Mouse (Mus musculus) kidney, adult 8-10 months (tissue): ENCODE results near the gene Tsacc.
"Not testable (repeated sequence)": the region's sequence is repeated elsewhere in the genome, so short reads cannot be mapped to it uniquely, and the experiment has no call there.

Experiments used
- DNase-seq, 2 experiments: peaks; one replicate each; pipeline ENCODE4 v3.0.0; 2022

Tsacc gene

DNA sequence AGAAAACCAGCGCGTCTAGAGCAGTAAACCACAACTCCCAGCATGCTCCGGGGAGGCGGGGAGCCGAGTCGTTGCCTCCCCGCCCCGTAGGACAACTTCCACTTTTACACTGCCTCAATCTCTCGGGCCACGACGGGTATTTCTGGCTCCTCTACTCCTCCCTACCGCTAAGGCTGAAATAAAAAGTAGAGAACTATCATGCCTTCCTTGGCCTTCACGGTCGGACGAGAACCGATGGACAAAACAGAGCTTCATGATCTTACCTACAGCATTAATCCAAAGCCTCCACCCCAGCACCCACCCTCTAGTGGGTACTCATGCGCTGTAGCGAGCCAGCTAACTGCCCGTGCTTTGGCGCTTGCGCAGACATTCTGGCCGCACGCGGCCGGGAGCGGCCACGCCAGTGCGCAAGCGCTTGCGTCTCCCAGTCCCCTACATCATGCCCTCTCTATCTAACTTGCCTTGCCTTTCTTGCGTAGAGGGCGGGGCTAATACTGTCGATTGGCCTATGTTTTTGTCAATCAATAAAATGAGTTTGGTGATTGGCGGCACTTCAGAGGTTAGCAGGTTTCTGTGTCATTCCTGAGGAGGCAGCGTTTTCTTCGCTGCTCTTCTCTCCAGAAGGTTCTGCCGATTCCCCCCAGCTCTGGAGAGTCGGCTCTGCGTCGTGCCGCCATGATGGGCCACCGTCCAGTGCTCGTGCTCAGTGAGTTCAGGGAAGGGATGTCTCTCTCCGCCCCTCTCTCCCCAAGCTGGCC, at the start of gene Tsacc, which contains the start of gene Cct3:
Tsacc (minus strand) TSS at position 439 of the 758 bp plus-strand sequence.
Cct3 (plus strand) TSS at position 556 of the 758 bp plus-strand sequence.
- DNase-seq, result peak; percentile 97 to 98

DNA sequence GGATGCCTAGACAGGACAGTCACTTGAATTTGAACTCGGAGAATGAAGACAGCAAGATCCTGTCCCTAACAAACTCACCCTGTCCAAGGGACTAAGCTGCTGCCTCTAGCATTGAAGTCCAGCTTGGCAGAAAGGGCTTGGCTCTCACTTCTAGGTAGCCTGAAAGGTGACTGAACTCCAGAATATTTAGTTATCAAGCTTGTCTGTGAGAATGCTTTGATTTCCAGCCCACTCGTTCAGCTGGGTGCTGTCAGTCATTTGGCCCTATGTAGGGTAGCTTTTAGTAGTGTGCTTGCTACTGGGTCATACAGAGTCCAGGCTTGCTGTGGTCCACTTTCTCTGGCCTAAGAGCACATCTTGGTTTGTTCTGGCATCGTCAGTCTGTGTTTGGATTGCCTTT, 42.2 kb upstream of the Tsacc start:
- no peak for DNase-seq

DNA sequence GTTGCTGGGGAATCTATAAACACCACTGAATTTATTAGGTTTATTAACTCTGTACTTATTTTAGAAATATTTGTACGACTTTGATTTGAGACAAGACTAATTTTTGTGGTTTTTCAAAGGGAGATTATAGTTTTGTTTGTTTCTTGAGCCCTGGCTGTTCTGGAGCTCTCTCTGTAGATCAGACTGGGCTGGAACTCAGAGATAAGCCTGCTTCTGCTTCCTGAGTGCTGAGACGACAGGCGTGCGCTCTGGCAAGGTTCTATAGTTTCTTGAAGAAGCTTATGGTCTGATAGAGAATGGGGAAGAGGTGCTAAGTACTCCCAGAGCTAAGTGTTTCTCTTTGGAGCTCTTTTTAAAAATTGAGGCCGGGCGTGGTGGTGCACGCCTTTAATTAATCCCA, 41.5 kb upstream of the Tsacc start:
- no peak for DNase-seq

GRCm38 (mm10) chr3:88337367-88338020, 40.7 kb upstream of the Tsacc start:
- no peak for DNase-seq

- peak; percentile 95 to 97 for DNase-seq
These were observed 39.5 kb upstream of the Tsacc start, which contains the start of the genes Tmem79 and Smg5 for GRCm38 (mm10) chr3:88336058-88337013. TSS of gene Tmem79 (minus strand) at chr3:88336148. TSS of gene Smg5 (plus strand) at chr3:88336260.

DNA sequence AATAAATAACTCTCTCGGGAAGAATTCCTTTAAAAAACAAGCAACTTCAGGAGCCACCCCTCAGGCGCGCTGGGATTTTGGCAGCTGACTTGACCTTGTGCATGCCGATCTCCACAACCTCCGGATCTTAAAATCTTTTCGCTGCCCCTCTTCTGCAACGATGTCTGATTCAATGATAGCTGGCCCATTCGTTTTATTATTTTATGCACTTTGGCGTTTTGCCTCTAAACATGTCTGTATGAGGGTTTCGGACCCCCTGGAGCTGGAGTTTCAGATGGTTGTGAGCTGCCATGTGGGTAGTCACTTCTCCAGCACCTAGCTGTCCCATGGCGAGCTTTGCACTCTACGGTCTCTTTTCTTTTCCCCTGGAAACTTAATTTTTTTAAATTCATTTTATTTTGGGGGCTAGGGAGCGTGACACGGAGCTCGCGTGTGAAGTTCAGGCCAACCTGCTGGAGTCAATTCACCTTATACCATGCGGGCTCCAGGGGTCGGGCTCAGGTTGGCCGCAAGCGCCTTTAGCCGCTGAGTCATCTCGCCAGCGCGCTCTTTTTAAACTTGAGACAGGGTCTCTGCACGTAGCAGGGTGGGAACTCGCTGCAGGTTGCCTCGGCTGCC, 38.7 kb upstream of the Tsacc start:
- peak in 1 of 2 experiments; percentile 27 for DNase-seq

- no peak for DNase-seq
These were observed 38.2 kb upstream of the Tsacc start for GRCm38 (mm10) chr3:88334902-88335435.

DNA sequence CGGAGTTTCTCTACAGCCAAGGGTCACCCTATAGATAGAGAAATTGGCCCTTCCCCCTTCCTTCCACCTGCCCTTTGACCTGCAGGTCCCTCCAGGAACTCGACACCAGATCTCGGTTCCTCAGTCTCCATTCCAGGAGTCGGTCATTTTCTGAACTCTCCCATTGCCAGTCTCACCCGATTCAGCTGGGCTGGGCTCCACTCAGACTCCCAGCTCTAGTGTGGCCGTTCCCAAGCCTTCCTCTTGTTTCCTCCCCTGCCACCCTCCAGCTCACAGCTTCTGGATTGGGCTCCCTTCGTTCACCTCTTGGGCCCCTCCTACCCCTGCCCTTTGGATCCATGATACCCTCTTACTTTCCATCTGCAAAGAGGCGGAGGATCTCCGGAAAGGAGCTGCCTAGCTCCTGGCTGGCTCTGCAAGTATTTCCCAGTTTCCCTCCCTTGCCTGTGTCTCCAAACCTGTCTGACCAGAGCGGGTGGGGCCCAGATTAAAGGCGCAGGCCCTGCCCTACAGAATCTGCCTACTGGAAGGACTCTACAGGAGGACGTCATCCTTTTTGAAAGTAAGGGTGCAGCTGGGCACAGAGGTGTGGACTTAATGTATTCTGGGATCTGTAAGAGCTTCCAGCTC, 37.3 kb upstream of the Tsacc start:
- peak; percentile 38 to 39 for DNase-seq

- peak; percentile 31 to 54 for DNase-seq
These were observed 34.5 kb upstream of the Tsacc start for GRCm38 (mm10) chr3:88331282-88331681.

GRCm38 (mm10) chr3:88328956-88329355, 32.2 kb upstream of the Tsacc start:
- no peak for DNase-seq

- DNase-seq, result peak; percentile 67 to 81
These were observed 28.2 kb upstream of the Tsacc start, which contains the start of gene Glmp for GRCm38 (mm10) chr3:88324951-88325405. TSS of gene Glmp (plus strand) at chr3:88325023.

GRCm38 (mm10) chr3:88299172-88299571, 2.4 kb upstream of the Tsacc start:
- no peak for DNase-seq

DNA sequence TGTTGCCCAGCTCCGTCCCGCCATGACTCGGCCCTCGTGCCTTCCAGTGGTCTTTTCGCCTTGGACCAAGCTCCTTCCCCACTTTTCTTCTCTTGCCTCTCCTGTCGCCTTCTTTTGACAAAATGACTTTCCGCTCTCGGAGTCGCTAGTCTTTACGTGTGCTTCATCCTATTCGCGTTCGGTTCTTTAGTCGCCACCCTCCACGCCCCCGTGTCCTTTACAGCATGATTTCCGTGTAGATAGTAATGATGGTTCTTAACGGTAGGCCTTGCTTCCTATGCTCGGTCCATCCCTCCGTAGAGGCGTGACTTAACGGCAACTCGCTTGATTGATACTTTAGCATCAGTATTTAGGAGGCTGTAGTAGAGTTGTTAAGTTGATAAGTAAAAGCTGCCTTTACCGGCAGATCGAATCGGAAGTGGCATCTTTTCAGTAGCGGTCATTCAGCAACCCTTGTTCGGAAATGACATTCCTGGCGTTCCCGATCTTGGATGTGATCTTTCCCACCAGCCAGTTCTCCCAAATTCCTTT, 587 bp upstream of the Tsacc start:
- DNase-seq, result no peak

DNA sequence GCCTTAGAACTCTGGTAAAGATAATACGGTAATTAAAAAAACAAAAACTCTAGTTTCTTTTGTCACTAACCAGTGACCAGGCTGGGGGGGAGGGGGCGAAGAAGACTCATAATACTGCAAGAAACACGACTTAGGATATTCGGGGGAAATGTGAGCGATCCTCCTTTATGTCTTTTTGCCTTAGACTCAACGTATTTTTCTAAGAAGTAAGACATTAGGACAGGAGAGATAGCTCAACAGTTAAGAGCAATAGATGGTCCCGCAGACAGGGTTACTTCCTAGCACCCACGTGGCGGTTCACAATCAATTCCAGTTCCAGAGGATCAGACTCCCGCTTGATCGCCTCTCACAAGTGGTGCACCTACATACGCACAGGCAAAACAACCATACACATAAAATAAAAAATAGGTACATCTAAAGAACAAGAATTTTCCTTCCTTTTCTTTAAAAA, 664 bp downstream of the Tsacc start:
- DNase-seq, result no peak

DNA sequence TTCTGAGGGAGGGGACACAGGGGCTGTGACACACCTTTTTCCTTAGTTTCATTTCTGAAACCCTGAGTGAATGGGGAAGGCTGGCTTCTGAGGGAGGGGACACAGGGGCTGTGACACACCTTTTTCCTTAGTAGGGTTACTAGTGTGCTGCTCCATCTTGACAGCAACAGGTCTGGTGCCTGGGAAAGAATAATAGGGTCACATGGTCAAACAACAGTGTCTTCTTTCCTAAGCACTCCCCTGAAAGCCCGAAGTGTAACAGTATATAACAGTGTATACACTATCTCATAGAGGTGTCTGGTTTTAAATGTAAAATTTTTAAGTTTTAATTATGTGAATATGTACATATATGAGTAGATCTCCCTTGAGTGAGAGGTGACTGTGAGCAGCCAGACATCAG, 1.5 kb downstream of the Tsacc start:
- not testable (repeated sequence) for DNase-seq

- DNase-seq, result peak; percentile 17 to 24
These were observed 4.8 kb downstream of the Tsacc start for GRCm38 (mm10) chr3:88291970-88292369.

DNA sequence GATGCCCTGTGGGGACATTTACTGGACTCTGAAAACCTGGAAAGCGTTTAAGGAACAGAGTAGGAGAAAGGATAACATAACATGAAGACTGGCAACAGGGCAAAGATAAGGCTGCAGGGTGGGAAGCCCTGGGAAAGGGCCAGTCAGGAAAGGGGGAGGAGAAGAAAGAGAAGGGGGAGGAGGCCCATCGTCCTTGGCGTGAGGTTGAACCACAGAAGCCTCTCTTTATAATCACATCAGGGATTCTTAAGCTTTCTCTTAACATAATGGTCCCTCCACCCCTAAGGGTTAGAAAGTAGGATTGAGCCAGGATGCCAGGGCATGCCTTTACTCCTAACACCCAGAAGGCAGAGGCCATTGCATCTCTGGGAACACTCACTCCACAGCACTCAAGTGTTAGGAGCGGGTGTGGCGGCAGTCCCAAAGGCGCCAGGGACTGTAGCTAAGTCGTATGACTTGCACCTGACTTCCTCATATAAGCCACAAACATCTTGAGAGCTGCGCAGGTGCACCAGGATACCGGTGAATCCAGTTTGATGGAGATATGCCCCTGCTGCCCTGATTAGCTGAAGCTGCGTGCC, 8.6 kb downstream of the Tsacc start:
- DNase-seq, result not testable (repeated sequence)

GRCm38 (mm10) chr3:88287110-88287509, 9.7 kb downstream of the Tsacc start, which contains the start of gene Gm38392:
TSS of gene Gm38392 (minus strand) at chr3:88287210.
- DNase-seq, result no peak

- DNase-seq, result not testable (repeated sequence)
These were observed 11.3 kb downstream of the Tsacc start for GRCm38 (mm10) chr3:88285565-88285895.

DNA sequence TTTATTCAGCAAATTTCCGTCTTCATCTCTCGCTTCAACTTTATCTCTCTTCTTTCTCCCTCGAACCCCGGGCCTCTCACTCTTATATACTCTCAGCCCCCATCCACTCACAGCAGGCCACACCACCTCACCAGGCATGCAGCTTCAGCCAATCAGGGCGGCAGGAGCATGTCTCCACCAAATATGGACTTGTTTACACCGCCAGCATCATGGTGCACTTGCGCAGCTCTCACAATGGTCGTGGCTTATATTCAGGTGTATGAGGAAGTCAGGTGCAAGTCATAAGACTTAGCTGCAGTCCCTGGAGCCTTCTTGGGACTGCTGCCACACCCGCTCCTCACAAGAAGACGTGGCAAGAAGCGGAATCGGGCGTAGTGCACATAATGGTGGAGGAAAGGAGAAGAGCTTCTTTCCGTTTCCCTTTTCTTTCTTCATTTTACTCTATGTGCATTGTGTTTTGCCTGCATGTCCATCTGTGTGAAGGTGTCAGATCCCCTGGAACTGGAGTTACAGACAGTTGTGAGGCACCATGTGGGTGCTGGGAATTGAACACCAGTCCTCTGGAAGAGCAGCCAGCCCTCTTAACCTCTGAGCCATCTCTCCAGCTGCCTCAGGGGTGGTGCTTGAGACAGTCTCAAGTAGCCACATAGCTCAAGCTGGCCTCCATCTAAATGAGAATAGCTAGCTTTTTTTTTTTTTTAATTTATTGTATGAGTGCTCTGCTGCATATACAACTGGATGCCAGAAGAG, 11.8 kb downstream of the Tsacc start:
- DNase-seq, result not testable (repeated sequence)
